Mouse (Mus musculus): ENCODE measurements around the gene Lrrc7.
A peak's percentile ranks its signal among the peaks of the same experiment; 100 is the strongest.

GRCm38 (mm10) chr3:158561987-158562360, at the start of gene Lrrc7:
- 0 out of 2 replicates have a peak, but pooled peaks have one; percentile 5 for TF ChIP-seq CTCF (IDR thresholded peaks at IDR 0.05; ENCODE audit: extremely low read depth, insufficient read length, insufficient replicate concordance, low read depth, low read length)
- no peak for TF ChIP-seq POLR2A (IDR thresholded peaks at IDR 0.05; ENCODE audit: low read depth, low read length)
